10 mouse cellular contexts compared by ENCODE assay signal in the genomic region with DNA sequence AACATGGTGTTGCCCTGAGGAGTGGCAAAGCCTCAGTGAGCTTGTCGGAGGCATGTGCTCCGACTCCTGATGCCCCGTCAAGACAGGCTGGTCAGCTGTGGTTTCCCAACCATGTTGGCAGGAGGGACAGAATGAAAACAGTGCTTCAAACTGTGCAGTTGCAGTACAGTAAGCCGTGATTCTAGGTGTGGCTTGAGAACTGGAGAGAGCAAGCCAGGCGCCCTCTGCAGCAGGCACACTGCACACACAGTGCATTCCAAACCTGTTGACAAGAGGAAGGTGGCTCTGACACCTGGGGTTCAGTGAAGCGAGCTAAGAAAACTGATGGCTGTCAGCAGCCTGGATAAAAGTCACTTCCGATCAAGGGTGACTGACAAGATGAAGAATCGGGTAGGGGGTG. TPM values are rescaled to one million over a fixed set of nuclear protein-coding genes. Genes with fewer than 3 reads are reported as not detected.
DNase-seq lines count a peak whose midpoint lies in the region; ATAC-seq and TF ChIP-seq lines count a peak whose summit lies in the region.
"Had no signal": no experiment of that assay in that cellular context is flagged by ENCODE, and none has a peak within 500 bp of the region (broad histone marks: within the 10 kb centered on the region; RNA-seq: fewer than 3 reads in every experiment).

No protein-coding gene starts in this region.

- peak; percentile 39 for DNase-seq in kidney, adult 11 months
- DNase-seq in NIH3T3 (ENCODE audit: low read depth) = peak; percentile 17
- peak; percentile 27 for DNase-seq in fibroblast of lung, adult 2 months (ENCODE audit: low read depth)
- peak; percentile 26 for DNase-seq in lung, embryonic 14.5 days
- DNase-seq in left cerebral cortex, adult 2 months (ENCODE audit: extremely low spot score in 1 of 2, low spot score in 2 of 2) = no peak
- DNase-seq in layer of hippocampus, adult 18-20 months (ENCODE audit: low spot score in 2 of 2) = no peak

- H3K4me2 ChIP-seq in kidney, embryonic 16.5 days (replicated peaks; ENCODE audit: low read depth, low read length) = no peak overlapping the region
- no peak overlapping the region for H3K4me2 ChIP-seq in lung, embryonic 14.5 days
- H3K4me2 ChIP-seq: forebrain, embryonic 13.5 days; midbrain, embryonic 15.5 days had no signal

- ATAC-seq in kidney, embryonic 16.5 days (ENCODE audit: low FRiP score, low TSS enrichment) = no peak
- ATAC-seq in lung, embryonic 14.5 days (ENCODE audit: insufficient read depth) = no peak
- ATAC-seq: forebrain, embryonic 13.5 days; midbrain, embryonic 15.5 days; Patski had no signal

- 56% methylated on average over 8 of the region's 8 CpGs for WGBS in kidney, embryonic 16.5 days
- WGBS in lung, embryonic 14.5 days = 38% methylated on average over 8 of the region's 8 CpGs

- no peaks in the 10 kb centered on the region for H3K9me3 ChIP-seq in kidney, embryonic 16.5 days (ENCODE audit: low read length)
- no peaks in the 10 kb centered on the region for H3K9me3 ChIP-seq in lung, embryonic 14.5 days (ENCODE audit: low read depth, low read length)
- H3K9me3 ChIP-seq: forebrain, embryonic 13.5 days; midbrain, embryonic 15.5 days had no signal

- intact Hi-C loops in left cerebral cortex, adult 2 months (cut with DNase I) = no loop called here

- no peaks in the 10 kb centered on the region for H3K27me3 ChIP-seq in kidney, embryonic 16.5 days (ENCODE audit: insufficient read depth, low read length)
- H3K27me3 ChIP-seq in lung, embryonic 14.5 days (ENCODE audit: insufficient read depth, low read length) = no peaks in the 10 kb centered on the region
- H3K27me3 ChIP-seq: forebrain, embryonic 13.5 days; midbrain, embryonic 15.5 days; Patski had no signal

- no peak overlapping the region for H3K9ac ChIP-seq in kidney, embryonic 16.5 days (replicated peaks; ENCODE audit: low read length)
- H3K9ac ChIP-seq in lung, embryonic 14.5 days = no peak overlapping the region; the same call in 1 of the 2 replicates
- H3K9ac ChIP-seq: forebrain, embryonic 13.5 days; midbrain, embryonic 15.5 days had no signal

- no peak overlapping the region for H3K4me3 ChIP-seq in kidney, embryonic 16.5 days (ENCODE audit: low read length)
- no peak overlapping the region for H3K4me3 ChIP-seq in lung, embryonic 14.5 days (ENCODE audit: low read depth, low read length)
- H3K4me3 ChIP-seq in left cerebral cortex, adult 2 months = no peak overlapping the region
- H3K4me3 ChIP-seq: forebrain, embryonic 13.5 days; midbrain, embryonic 15.5 days had no signal

- no peaks in the 10 kb centered on the region for H3K36me3 ChIP-seq in kidney, embryonic 16.5 days (ENCODE audit: insufficient read depth, low read length)
- no peaks in the 10 kb centered on the region for H3K36me3 ChIP-seq in lung, embryonic 14.5 days (ENCODE audit: insufficient read depth)
- H3K36me3 ChIP-seq: midbrain, embryonic 15.5 days had no signal

- no peaks in the 10 kb centered on the region for H3K4me1 ChIP-seq in kidney, embryonic 16.5 days (ENCODE audit: insufficient read depth, low read length)
- no peaks in the 10 kb centered on the region for H3K4me1 ChIP-seq in lung, embryonic 14.5 days (ENCODE audit: insufficient read depth)
- H3K4me1 ChIP-seq: forebrain, embryonic 13.5 days; midbrain, embryonic 15.5 days had no signal

- TF ChIP-seq CTCF in lung, embryonic 14.5 days (IDR thresholded peaks at IDR 0.05; ENCODE audit: low read depth) = peak; percentile 43
- no peak; the same call in 1 of the 2 replicates for TF ChIP-seq CTCF in left cerebral cortex, adult 2 months (IDR thresholded peaks at IDR 0.05)

- H3K27ac ChIP-seq in kidney, embryonic 16.5 days (ENCODE audit: low read length) = no peak overlapping the region
- H3K27ac ChIP-seq in lung, embryonic 14.5 days (ENCODE audit: low read depth) = no peak overlapping the region
- H3K27ac ChIP-seq in left cerebral cortex, adult 2 months = no peak overlapping the region
- H3K27ac ChIP-seq: forebrain, embryonic 13.5 days; midbrain, embryonic 15.5 days had no signal

RNA-seq across cellular contexts. Expression of gene Rps17, which starts 58.1 kb away (rescaled TPM):
- polyA plus RNA-seq in kidney, embryonic 16.5 days (2015; fragmentation: Nextera tagmentation; extraction: Ambion mirVana) = 1,196 and 1,210 TPM in 2 replicates
- 1,388 and 1,408 TPM in 2 replicates for polyA plus RNA-seq in lung, embryonic 14.5 days (2014; fragmentation: Nextera tagmentation; extraction: Ambion mirVana)
- total RNA-seq in left cerebral cortex, adult 2 months (2021) = 100 to 1,000 TPM; 491 to 498 TPM
- total RNA-seq in layer of hippocampus, adult 18-20 months (2021) = 100 to 1,000 TPM; 601 to 632 TPM

Comparison
In these comparisons a context has a peak if more than half of its experiments do, and no peak if none do; other contexts are left out.
1. DNase-seq: peak in kidney, adult 11 months (single experiment), NIH3T3 (single experiment), fibroblast of lung, adult 2 months (single experiment) and lung, embryonic 14.5 days (single experiment); none in left cerebral cortex, adult 2 months (0 of 2) and layer of hippocampus, adult 18-20 months (0 of 2).